Mouse (Mus musculus): Measurements from ENCODE around the gene A930017K11Rik. TPM values are rescaled to one million over a fixed set of nuclear protein-coding genes. Genes with fewer than 3 reads are reported as not detected.
A peak's percentile ranks its signal among the peaks of the same experiment; 100 is the strongest.

Gene A930017K11Rik
- total RNA-seq, 2 experiments from 2014 or later = 0.32 to 0.57 TPM

- DNase-seq = peak; percentile 72 to 82
Measured at GRCm38 (mm10) chr17:25925348-25925747, 27.0 kb downstream of the A930017K11Rik start.

GRCm38 (mm10) chr17:25922120-25922519, 30.2 kb downstream of the A930017K11Rik start:
- peak in 1 of 2 experiments; percentile 27 for DNase-seq

GRCm38 (mm10) chr17:25919786-25920642, 32.4 kb downstream of the A930017K11Rik start:
- peak; percentile 100 for DNase-seq

- no peak for DNase-seq
Measured at GRCm38 (mm10) chr17:25919144-25919785, 33.1 kb downstream of the A930017K11Rik start, which contains the start of gene Rab40c. Gene Rab40c (minus strand): TSS chr17:25919727.

- no peak for DNase-seq
Measured at GRCm38 (mm10) chr17:25918037-25918750, 34.2 kb downstream of the A930017K11Rik start.

- DNase-seq = no peak
Measured at GRCm38 (mm10) chr17:25916931-25917647, 35.3 kb downstream of the A930017K11Rik start.

GRCm38 (mm10) chr17:25914295-25914694, 38.1 kb downstream of the A930017K11Rik start:
- peak in 1 of 2 experiments; percentile 26 for DNase-seq

GRCm38 (mm10) chr17:25913877-25914275, 38.5 kb downstream of the A930017K11Rik start:
- DNase-seq = peak; percentile 51 to 63

- DNase-seq = peak; percentile 20
Measured at GRCm38 (mm10) chr17:25913186-25913876, 39.0 kb downstream of the A930017K11Rik start.

- DNase-seq = peak; percentile 63 to 75
Measured at GRCm38 (mm10) chr17:25911816-25912215, 40.5 kb downstream of the A930017K11Rik start.

GRCm38 (mm10) chr17:25907640-25908039, 44.7 kb downstream of the A930017K11Rik start:
- DNase-seq = no peak

GRCm38 (mm10) chr17:25903061-25903460, 49.3 kb downstream of the A930017K11Rik start:
- no peak for DNase-seq

GRCm38 (mm10) chr17:25900193-25900592, 52.2 kb downstream of the A930017K11Rik start:
- DNase-seq = no peak

Other genes starting within 250 kb of the A930017K11Rik start
- under 1 TPM in 1 of 2 experiments, not detected in 1; 0.77 TPM for gene Gng13, start 235.4 kb downstream of the A930017K11Rik start, total RNA-seq (2021)
- gene Chtf18, start 225.1 kb downstream of the A930017K11Rik start, total RNA-seq (2021) = 1 to 10 TPM in 1 of 2 experiments, under 1 TPM in 1; 0.84 to 1.3 TPM
- gene Rpusd1, start 224.9 kb downstream of the A930017K11Rik start, total RNA-seq (2021) = 1 to 10 TPM; 3.6 to 5.2 TPM
- not detected for gene Mslnl, start 216.5 kb downstream of the A930017K11Rik start, total RNA-seq (2021)
- gene Msln, start 198.2 kb downstream of the A930017K11Rik start, total RNA-seq (2021) = 10 to 100 TPM; 10.3 to 20.2 TPM
- gene Narfl, start 178.8 kb downstream of the A930017K11Rik start, total RNA-seq (2021) = 10 to 100 TPM; 43.9 to 50.1 TPM
- 10 to 100 TPM; 11.4 to 12.1 TPM for gene Haghl, start 166.9 kb downstream of the A930017K11Rik start, total RNA-seq (2021)
- under 1 TPM in 1 of 2 experiments, not detected in 1; 0.39 TPM for gene Ccdc78, start 166.0 kb downstream of the A930017K11Rik start, total RNA-seq (2021)
- 10 to 100 TPM; 45.5 to 51.5 TPM for gene Fam173a, start 159.7 kb downstream of the A930017K11Rik start, total RNA-seq (2021)
- gene AC134908.4, start 156.9 kb downstream of the A930017K11Rik start, total RNA-seq (2021) = not detected
- gene Metrn, start 155.4 kb downstream of the A930017K11Rik start, total RNA-seq (2021) = 10 to 100 TPM; 55.0 to 76.0 TPM
- gene Fbxl16, start 143.5 kb downstream of the A930017K11Rik start, total RNA-seq (2021) = 1 to 10 TPM; 1.5 to 1.7 TPM
- 10 to 100 TPM in 1 of 2 experiments, 1 to 10 TPM in 1; 9.8 to 11.7 TPM for gene Wdr24, start 128.9 kb downstream of the A930017K11Rik start, total RNA-seq (2021)
- 10 to 100 TPM; 28.0 to 34.0 TPM for gene Jmjd8, start 123.7 kb downstream of the A930017K11Rik start, total RNA-seq (2021)
- 100 to 1,000 TPM; 113 to 128 TPM for gene Stub1, start 119.2 kb downstream of the A930017K11Rik start, total RNA-seq (2021)
- gene Rhbdl1, start 115.3 kb downstream of the A930017K11Rik start, total RNA-seq (2021) = 1 to 10 TPM; 1.8 to 2.3 TPM
- gene Gm20683, start 110.8 kb downstream of the A930017K11Rik start, total RNA-seq (2021) = 1 to 10 TPM; 1.2 to 3.3 TPM
- 100 to 1,000 TPM; 138 to 140 TPM for gene Rhot2, start 107.7 kb downstream of the A930017K11Rik start, total RNA-seq (2021)
- gene Wdr90, start 91.1 kb downstream of the A930017K11Rik start, total RNA-seq (2021) = 1 to 10 TPM; 1.0 to 2.3 TPM
- 100 to 1,000 TPM; 283 to 318 TPM for gene Mcrip2, start 83.8 kb downstream of the A930017K11Rik start, total RNA-seq (2021)
- gene Mettl26, start 77.5 kb downstream of the A930017K11Rik start, total RNA-seq (2021) = 10 to 100 TPM; 11.8 to 15.2 TPM
- under 1 TPM; 0.21 to 0.50 TPM for gene Wfikkn1, start 71.7 kb downstream of the A930017K11Rik start, total RNA-seq (2021)
- gene Rab40c, start 32.8 kb downstream of the A930017K11Rik start, total RNA-seq (2021) = 10 to 100 TPM; 14.5 to 15.3 TPM
- 10 to 100 TPM; 37.8 to 43.4 TPM for gene Pigq, start 7.6 kb downstream of the A930017K11Rik start, total RNA-seq (2021)
- gene Nhlrc4, start 7.6 kb downstream of the A930017K11Rik start, total RNA-seq (2021) = under 1 TPM in 1 of 2 experiments, not detected in 1; 0.21 TPM
- 1 to 10 TPM; 6.1 to 8.5 TPM for gene Capn15, start 33.2 kb upstream of the A930017K11Rik start, total RNA-seq (2021)
- gene Rab11fip3, start 117.0 kb upstream of the A930017K11Rik start, total RNA-seq (2021) = 10 to 100 TPM; 30.6 to 30.7 TPM
- 10 to 100 TPM; 11.9 to 12.8 TPM for gene Decr2, start 137.8 kb upstream of the A930017K11Rik start, total RNA-seq (2021)
- gene Nme4, start 143.0 kb upstream of the A930017K11Rik start, total RNA-seq (2021) = 1 to 10 TPM; 4.7 to 5.1 TPM
- 1 to 10 TPM; 5.0 to 6.7 TPM for gene Tmem8, start 160.7 kb upstream of the A930017K11Rik start, total RNA-seq (2021)
- 100 to 1,000 TPM; 165 to 179 TPM for gene Mrpl28, start 170.9 kb upstream of the A930017K11Rik start, total RNA-seq (2021)
- 10 to 100 TPM; 17.0 to 19.7 TPM for gene Axin1, start 186.1 kb upstream of the A930017K11Rik start, total RNA-seq (2021)
- not detected for gene Pdia2, start 246.5 kb upstream of the A930017K11Rik start, total RNA-seq (2021)